Mouse (Mus musculus) liver, embryonic 14.5 days (tissue): ENCODE measurements around the gene Tmem273. TPM values are rescaled to one million over a fixed set of nuclear protein-coding genes. Genes with fewer than 3 reads are reported as not detected.

ENCODE experiments used
- ATAC-seq: fragments of 200-750 bp; cut with Nextera tagmentation; 2 replicates; pipeline ENCODE4 v1.8.0; 2017; ENCODE audit warnings: moderate number of reproducible peaks, mild to moderate bottlenecking, moderate library complexity; ENCODE audit not compliant: insufficient read depth
- DNase-seq, 3 experiments: peaks; one replicate each; pipeline ENCODE4 v3.0.0-alpha.2; 2012 to 2013; ENCODE audit warnings: low read depth in 3 of 3, low spot score in 3 of 3
- H3K27ac ChIP-seq: fragments of 300-500 bp; sonication (generic); 2 replicates; pipeline ENCODE4 v1.5.1; 2014; ENCODE audit warnings: moderate library complexity, mild to moderate bottlenecking, control low read depth, inconsistent platforms
- H3K27me3 ChIP-seq: fragments of 300-500 bp; sonication (generic); 2 replicates; pipeline ENCODE4 v1.6.1; 2014; ENCODE audit warnings: mild to moderate bottlenecking, low read length, moderate library complexity; ENCODE audit not compliant: control insufficient read depth, insufficient read depth
- H3K36me3 ChIP-seq: fragments of 300-500 bp; sonication (generic); replicated peaks from 2 replicates; pipeline ENCODE4 v1.6.1; 2014; ENCODE audit warnings: low read depth; ENCODE audit not compliant: control insufficient read depth, insufficient read depth
- H3K4me1 ChIP-seq, 2 experiments: fragments of 200-500 bp in 1 of 2; fragments of 300-500 bp in 1 of 2; sonication (generic) in 1 of 2; replicated peaks; 2 replicates each; pipeline ENCODE4 v1.6.1; 2012 to 2014; ENCODE audit warnings: antibody characterized with exemption in 1 of 2, inconsistent platforms in 1 of 2, low read length in 1 of 2; ENCODE audit not compliant: control insufficient read depth in 2 of 2, insufficient read depth in 2 of 2
- H3K4me2 ChIP-seq: fragments of 300-500 bp; sonication (generic); 2 replicates; pipeline ENCODE4 v1.6.1; 2014; ENCODE audit warnings: low read depth, mild to moderate bottlenecking, control low read depth, moderate library complexity
- H3K4me3 ChIP-seq, 2 experiments: fragments of 200-500 bp in 1 of 2; fragments of 300-500 bp in 1 of 2; sonication (generic) in 1 of 2; 2 replicates each; pipeline ENCODE4 v1.5.1; 2012 to 2014; ENCODE audit warnings: low read depth in 2 of 2, low read length in 2 of 2, mild to moderate bottlenecking in 2 of 2, control low read depth in 1 of 2, inconsistent platforms in 1 of 2, moderate library complexity in 1 of 2; ENCODE audit not compliant: insufficient read depth in 1 of 2
- H3K9ac ChIP-seq: fragments of 300-500 bp; sonication (generic); replicated peaks from 2 replicates; pipeline ENCODE4 v1.6.1; 2014; ENCODE audit warnings: mild to moderate bottlenecking, control low read depth, moderate library complexity
- H3K9me3 ChIP-seq: fragments of 300-500 bp; sonication (generic); 2 replicates; pipeline ENCODE4 v1.6.1; 2016; ENCODE audit warnings: low read length, mixed read lengths; ENCODE audit not compliant: control insufficient read depth
- CTCF ChIP-seq: IDR thresholded peaks from 2 replicates; pipeline ENCODE4 v1.5.1; 2016; ENCODE audit warnings: antibody characterized with exemption, low read depth, control low read depth
- EP300 ChIP-seq: IDR thresholded peaks from 2 replicates; pipeline ENCODE4 v1.6.1; 2016; ENCODE audit warnings: antibody characterized with exemption, low read depth
- WGBS: fragments of 180-500 bp; shearing (Covaris S2); extraction: QIAGEN DNeasy Blood & Tissue Kit; methylation state at CpG from one replicate; pipeline ENCODE4 v1.1.7; 2014; ENCODE audit not compliant: insufficient replicate concordance; 5-methylcytosine and 5-hydroxymethylcytosine counted together
- polyA plus RNA-seq, 2 experiments: library from polyadenylated mRNA; depleted of rRNA in 1 of 2; stranded (reverse) in 1 of 2; unstranded in 1 of 2; fragments of >200 nt; fragmentation: Nextera tagmentation in 1 of 2; extraction: Ambion mirVana in 1 of 2; gene quantifications; 2 replicates each; pipeline versions ENCODE4 v1.2.1 to v1.2.3; 2012 to 2014

Tmem273 gene
- polyA plus RNA-seq, 2 experiments = 1.4 to 1.5 TPM

DNA sequence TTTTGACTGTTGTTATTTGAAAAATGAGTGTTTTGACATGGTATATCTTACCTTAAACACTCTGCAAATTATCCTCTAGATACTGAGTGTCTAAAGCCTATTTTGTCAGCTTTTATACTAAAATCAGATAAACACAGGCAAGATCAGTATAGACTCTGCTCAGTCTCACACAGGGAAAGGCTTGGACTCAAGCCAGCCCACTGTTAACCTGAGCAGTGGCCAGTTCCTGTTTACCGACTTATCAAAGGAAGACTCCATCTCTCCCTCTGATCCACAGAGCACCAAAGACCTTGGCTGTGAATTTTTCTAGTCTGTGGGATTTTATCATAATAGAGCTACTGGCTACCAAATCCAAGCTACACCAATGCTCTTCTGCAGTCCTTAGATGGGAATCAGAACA is 31.5 kb upstream of the Tmem273 start:
- ATAC-seq = no peak
- Histone ChIP-seq H3K4me1 (no peaks in the 10 kb centered on the region), H3K9me3 (no peaks in the 10 kb centered on the region), H3K4me3 (no peak overlapping the region), H3K9ac (no peak overlapping the region), H3K4me2 (no peak overlapping the region), H3K27ac (no peak overlapping the region), H3K27me3 (no peaks in the 10 kb centered on the region), H3K36me3 (no peaks in the 10 kb centered on the region)
- 42% methylated on average over 1 of the region's 1 CpGs for WGBS
- no peak for DNase-seq
- TF ChIP-seq EP300 (no peak), CTCF (no peak)

DNA sequence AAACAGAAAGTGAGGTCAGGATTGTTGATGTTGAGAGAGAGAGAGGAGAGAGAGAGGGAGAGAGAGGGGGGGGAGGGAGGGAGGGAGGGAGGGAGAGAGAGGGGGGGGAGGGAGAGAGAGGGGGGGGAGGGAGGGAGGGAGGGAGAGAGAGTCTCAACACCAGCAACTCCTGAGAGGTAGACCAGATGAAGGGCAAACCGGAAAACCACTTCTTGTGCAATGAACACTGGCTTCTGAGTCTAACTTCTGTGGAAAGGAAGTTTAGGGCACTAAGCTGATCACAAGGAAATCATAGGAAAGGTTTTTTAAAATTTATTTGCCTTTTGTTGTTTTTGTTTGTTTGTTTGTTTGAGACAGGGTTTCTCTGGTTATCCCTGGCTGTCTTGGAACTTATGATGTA is 23.6 kb upstream of the Tmem273 start:
- TF ChIP-seq EP300 (no peak), CTCF (no peak)
- no peak overlapping the region for H3K9ac ChIP-seq
- no peak overlapping the region for H3K27ac ChIP-seq
- ATAC-seq = no peak
- H3K27me3 ChIP-seq = no peaks in the 10 kb centered on the region
- no peak overlapping the region for H3K4me3 ChIP-seq
- 52% methylated on average over 1 of the region's 1 CpGs for WGBS
- H3K36me3 ChIP-seq = no peaks in the 10 kb centered on the region
- no peak for DNase-seq
- no peaks in the 10 kb centered on the region for H3K9me3 ChIP-seq
- H3K4me1 ChIP-seq = no peaks in the 10 kb centered on the region
- H3K4me2 ChIP-seq = no peak overlapping the region

DNA sequence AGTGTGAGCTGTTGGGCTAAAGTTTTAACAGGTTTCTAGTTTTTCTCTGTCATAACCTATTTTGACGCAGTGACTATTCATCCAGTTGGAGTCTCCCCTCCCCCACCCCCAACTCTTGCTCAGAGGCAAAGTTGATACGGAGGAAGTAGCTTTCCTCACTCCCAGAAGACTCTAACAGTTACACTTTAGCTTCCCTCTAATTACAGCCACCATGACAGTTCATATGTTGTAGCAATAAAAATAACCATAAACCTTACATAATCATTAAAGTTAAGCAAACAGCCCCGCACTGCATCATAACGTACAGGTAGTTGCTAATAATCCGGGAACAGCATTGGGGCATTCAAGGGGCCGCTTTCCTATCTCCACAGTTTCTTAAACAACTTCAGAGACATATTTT is 15.2 kb upstream of the Tmem273 start:
- ATAC-seq = no peak

DNA sequence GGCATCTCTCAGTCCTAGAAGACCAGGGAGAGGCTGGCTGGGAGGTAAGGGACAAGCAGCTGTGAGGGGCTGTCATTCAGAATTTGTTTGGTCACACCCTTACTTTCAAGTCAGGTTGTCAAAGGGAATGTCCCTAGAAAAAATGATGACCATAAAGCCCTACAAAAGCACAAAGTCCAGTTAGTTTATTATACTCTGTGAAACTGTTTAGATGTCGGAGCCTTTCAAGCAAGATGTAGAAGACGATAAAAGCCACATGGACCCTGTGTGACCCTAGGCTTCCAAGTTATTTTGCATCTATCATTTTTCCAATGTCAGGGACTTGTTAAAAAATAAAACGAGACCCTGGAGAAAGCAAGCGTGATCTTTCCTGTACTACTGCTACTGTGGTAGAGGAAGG is 13.7 kb upstream of the Tmem273 start:
- ATAC-seq = no peak
- peaks cover 0 to 4% of the 10 kb centered on the region in 2 experiments; a peak in 2 of 4 replicates for H3K4me1 ChIP-seq
- TF ChIP-seq CTCF (no peak), EP300 (no peak)
- no peaks in the 10 kb centered on the region for H3K9me3 ChIP-seq
- no peak overlapping the region for H3K4me2 ChIP-seq
- H3K27me3 ChIP-seq = no peaks in the 10 kb centered on the region
- no peak for DNase-seq
- H3K27ac ChIP-seq = no peak overlapping the region
- no peak overlapping the region for H3K9ac ChIP-seq
- H3K36me3 ChIP-seq = no peaks in the 10 kb centered on the region
- 60% methylated on average over 4 of the region's 4 CpGs for WGBS
- H3K4me3 ChIP-seq = no peak overlapping the region

More for the DNA sequence above, 15.2 kb upstream of the Tmem273 start:
- Histone ChIP-seq H3K9ac (no peak overlapping the region), H3K4me2 (no peak overlapping the region), H3K27me3 (no peaks in the 10 kb centered on the region), H3K9me3 (no peaks in the 10 kb centered on the region), H3K36me3 (no peaks in the 10 kb centered on the region), H3K4me1 (peaks cover 0 to 2% of the 10 kb centered on the region in 2 experiments; a peak in 2 of 4 replicates), H3K4me3 (no peak overlapping the region), H3K27ac (no peak overlapping the region)
- DNase-seq = no peak
- TF ChIP-seq CTCF = no peak
- TF ChIP-seq EP300 = no peak
- WGBS = 60% methylated on average over 6 of the region's 6 CpGs

DNA sequence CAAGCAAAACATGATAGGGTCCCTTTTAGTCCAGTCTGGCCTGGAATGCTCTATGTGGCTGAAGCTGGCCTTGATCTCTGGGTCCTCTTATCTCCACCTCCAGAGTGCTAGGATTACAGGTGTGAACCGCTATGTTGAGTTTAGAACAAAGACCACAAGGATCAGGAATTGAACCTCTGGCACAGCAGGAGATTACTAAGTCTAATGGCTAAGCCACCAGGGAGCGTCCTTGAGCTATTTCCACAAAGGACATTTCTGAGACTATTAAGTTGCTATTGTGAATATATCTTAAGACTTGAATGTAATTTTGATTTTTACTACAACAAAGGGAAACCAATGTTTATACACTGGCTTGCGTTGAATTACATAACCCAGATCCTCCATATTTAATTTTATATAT is 13.0 kb upstream of the Tmem273 start:
- no peak overlapping the region for H3K4me2 ChIP-seq
- H3K27me3 ChIP-seq = no peaks in the 10 kb centered on the region
- peaks cover 0 to 4% of the 10 kb centered on the region in 2 experiments; a peak in 2 of 4 replicates for H3K4me1 ChIP-seq
- ATAC-seq (no peak), DNase-seq (peak in 1 of 3 experiments; percentile 2)
- H3K9ac ChIP-seq = no peak overlapping the region
- no peak overlapping the region for H3K4me3 ChIP-seq
- no peak overlapping the region for H3K27ac ChIP-seq
- WGBS = 45% methylated on average over 3 of the region's 3 CpGs
- H3K36me3 ChIP-seq = no peaks in the 10 kb centered on the region
- no peaks in the 10 kb centered on the region for H3K9me3 ChIP-seq
- no peak for TF ChIP-seq EP300
- TF ChIP-seq CTCF = peak; percentile 24; the same call in 1 of the 2 replicates
